Mouse (Mus musculus): ENCODE results near the gene Sytl3. TPM values are rescaled to one million over a fixed set of nuclear protein-coding genes. Genes with fewer than 3 reads are reported as not detected.
"Not testable (repeated sequence)": the region's sequence is repeated elsewhere in the genome, so short reads cannot be mapped to it uniquely, and the experiment has no call there.

The Sytl3 gene
- polyA plus RNA-seq (2016; fragmentation: Nextera tagmentation; extraction: Ambion mirVana): 0.12 TPM in 1 of 2 replicates, not detected in the other

GRCm38 (mm10) chr17:6658801-6659200, at the start of gene Sytl3:
Gene Sytl3 (plus strand): TSS chr17:6659093.
- not testable (repeated sequence) for H3K4me3 ChIP-seq; H3K27me3 ChIP-seq; H3K9ac ChIP-seq (replicated peaks); H3K36me3 ChIP-seq; H3K27ac ChIP-seq (replicated peaks); ATAC-seq (ENCODE audit: low FRiP score, low read depth); H3K4me1 ChIP-seq; H3K4me2 ChIP-seq (replicated peaks); H3K9me3 ChIP-seq
- WGBS: 91% methylated on average over 4 of the region's 7 CpGs

GRCm38 (mm10) chr17:6613524-6613923, 45.4 kb upstream of the Sytl3 start:
- H3K9me3 ChIP-seq; H3K4me2 ChIP-seq (replicated peaks); H3K4me3 ChIP-seq; H3K27ac ChIP-seq (replicated peaks); H3K36me3 ChIP-seq; H3K4me1 ChIP-seq; H3K9ac ChIP-seq (replicated peaks); H3K27me3 ChIP-seq; ATAC-seq (ENCODE audit: low FRiP score, low read depth): not testable (repeated sequence)
- WGBS: 92% methylated on average over 11 of the region's 14 CpGs

DNA sequence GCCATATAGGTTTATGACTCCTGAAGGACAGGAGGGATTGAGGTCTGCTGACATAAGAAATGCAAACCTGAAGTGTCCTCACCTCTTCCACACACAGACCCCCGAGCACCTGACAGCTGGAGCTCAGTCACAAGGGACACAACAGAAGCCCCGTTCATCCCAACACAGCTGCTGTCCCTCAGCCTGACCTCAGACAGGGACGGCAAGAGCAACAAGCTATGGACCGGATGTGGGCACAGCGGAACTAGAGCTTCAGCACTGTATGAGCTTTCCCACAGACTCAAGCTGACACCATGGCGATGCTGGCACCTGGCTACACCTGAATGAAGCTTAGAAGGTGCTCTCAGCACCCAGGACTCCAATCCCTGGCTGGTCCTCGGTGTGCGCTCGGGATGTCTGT, 44.6 kb upstream of the Sytl3 start:
- 93% methylated on average over 4 of the region's 9 CpGs for WGBS
- H3K4me2 ChIP-seq (replicated peaks); ATAC-seq (ENCODE audit: low FRiP score, low read depth); H3K9ac ChIP-seq (replicated peaks); H3K27ac ChIP-seq (replicated peaks); H3K4me3 ChIP-seq; H3K36me3 ChIP-seq; H3K4me1 ChIP-seq; H3K27me3 ChIP-seq; H3K9me3 ChIP-seq: not testable (repeated sequence)

- not testable (repeated sequence) for H3K27me3 ChIP-seq; ATAC-seq (ENCODE audit: low FRiP score, low read depth); H3K4me2 ChIP-seq (replicated peaks); H3K36me3 ChIP-seq; H3K9me3 ChIP-seq; H3K4me1 ChIP-seq; H3K27ac ChIP-seq (replicated peaks); H3K4me3 ChIP-seq; H3K9ac ChIP-seq (replicated peaks)
- WGBS: 99% methylated on average over 9 of the region's 9 CpGs
Observed at GRCm38 (mm10) chr17:6616731-6617130, 42.2 kb upstream of the Sytl3 start.

- not testable (repeated sequence) for H3K4me2 ChIP-seq (replicated peaks); H3K36me3 ChIP-seq; H3K27ac ChIP-seq (replicated peaks); ATAC-seq (ENCODE audit: low FRiP score, low read depth); H3K9ac ChIP-seq (replicated peaks); H3K4me3 ChIP-seq; H3K9me3 ChIP-seq; H3K27me3 ChIP-seq; H3K4me1 ChIP-seq
- WGBS: 61% methylated on average over 8 of the region's 13 CpGs
Observed at GRCm38 (mm10) chr17:6617689-6618400, 41.0 kb upstream of the Sytl3 start.

DNA sequence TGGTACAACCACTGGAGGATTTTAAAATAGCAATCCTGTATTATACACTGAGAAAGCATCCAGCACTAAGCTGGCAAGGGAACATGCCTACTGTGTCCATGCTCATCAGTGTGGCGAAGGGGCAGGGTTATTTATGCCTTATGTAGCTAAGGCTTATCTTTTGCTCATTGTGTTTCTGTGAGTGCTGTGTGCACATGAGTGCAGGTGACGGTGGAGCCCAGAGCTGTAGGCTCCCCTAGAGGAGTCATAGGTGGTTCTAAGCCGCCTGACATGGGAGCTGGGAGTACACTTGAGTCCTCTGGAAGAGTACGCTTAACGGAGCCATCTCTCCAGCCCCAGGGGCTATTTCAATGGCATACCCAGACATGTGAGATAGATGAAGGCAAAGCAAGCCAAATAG, 39.6 kb upstream of the Sytl3 start:
- H3K9me3 ChIP-seq; ATAC-seq (ENCODE audit: low FRiP score, low read depth); H3K9ac ChIP-seq (replicated peaks); H3K27me3 ChIP-seq; H3K4me2 ChIP-seq (replicated peaks); H3K4me3 ChIP-seq; H3K36me3 ChIP-seq; H3K4me1 ChIP-seq; H3K27ac ChIP-seq (replicated peaks): not testable (repeated sequence)
- 88% methylated on average over 5 of the region's 5 CpGs for WGBS

- not testable (repeated sequence) for H3K27ac ChIP-seq (replicated peaks); ATAC-seq (ENCODE audit: low FRiP score, low read depth); H3K4me3 ChIP-seq
Observed at GRCm38 (mm10) chr17:6620035-6620434, 38.9 kb upstream of the Sytl3 start.

DNA sequence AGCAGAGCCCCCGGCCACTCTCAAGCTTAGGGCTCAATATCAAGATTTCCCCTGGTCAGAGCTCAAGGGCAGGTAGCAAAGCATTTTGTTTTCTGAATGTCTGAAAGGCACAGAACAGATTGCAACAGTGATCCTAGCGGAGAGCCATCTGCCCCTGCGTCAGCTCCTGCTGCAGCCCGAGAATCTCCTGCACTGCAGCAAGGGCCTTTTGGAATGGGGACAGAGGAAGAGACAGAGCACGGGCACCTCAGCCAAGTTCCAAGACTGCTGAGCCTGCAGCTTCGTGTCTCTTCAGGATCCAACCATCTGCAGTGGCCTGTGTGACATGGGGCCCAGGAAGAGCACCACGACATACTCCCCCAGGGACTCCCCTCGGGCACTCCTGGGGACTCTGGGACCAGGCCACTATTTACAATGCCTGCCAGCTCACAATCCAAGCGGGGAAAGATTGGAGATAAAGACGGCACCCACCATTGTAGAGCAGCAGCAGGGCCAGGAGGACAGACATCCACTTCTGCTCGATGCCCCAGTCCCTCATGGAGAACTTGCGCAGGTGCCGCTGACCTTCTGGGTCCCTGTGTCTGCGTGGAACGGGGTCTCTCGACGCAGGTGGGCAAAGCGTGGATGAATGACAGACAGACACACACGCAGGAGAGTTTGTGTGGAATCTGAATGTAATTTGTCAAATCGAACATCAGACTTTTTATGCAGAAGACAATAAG, 38.0 kb upstream of the Sytl3 start:
- WGBS: 86% methylated on average over 18 of the region's 20 CpGs
- H3K27ac ChIP-seq (replicated peaks); H3K4me3 ChIP-seq; H3K4me2 ChIP-seq (replicated peaks); ATAC-seq (ENCODE audit: low FRiP score, low read depth); H3K9me3 ChIP-seq; H3K9ac ChIP-seq (replicated peaks); H3K27me3 ChIP-seq; H3K36me3 ChIP-seq; H3K4me1 ChIP-seq: not testable (repeated sequence)

More at GRCm38 (mm10) chr17:6620035-6620434, 38.9 kb upstream of the Sytl3 start:
- H3K4me2 ChIP-seq (replicated peaks); H3K36me3 ChIP-seq; H3K9ac ChIP-seq (replicated peaks); H3K4me1 ChIP-seq; H3K9me3 ChIP-seq; H3K27me3 ChIP-seq: not testable (repeated sequence)
- WGBS: 86% methylated on average over 6 of the region's 6 CpGs

GRCm38 (mm10) chr17:6621976-6622375, 36.9 kb upstream of the Sytl3 start:
- H3K27me3 ChIP-seq; H3K4me2 ChIP-seq (replicated peaks); H3K9me3 ChIP-seq; ATAC-seq (ENCODE audit: low FRiP score, low read depth); H3K4me1 ChIP-seq; H3K9ac ChIP-seq (replicated peaks); H3K27ac ChIP-seq (replicated peaks); H3K4me3 ChIP-seq; H3K36me3 ChIP-seq: not testable (repeated sequence)
- WGBS: 91% methylated on average over 11 of the region's 12 CpGs

DNA sequence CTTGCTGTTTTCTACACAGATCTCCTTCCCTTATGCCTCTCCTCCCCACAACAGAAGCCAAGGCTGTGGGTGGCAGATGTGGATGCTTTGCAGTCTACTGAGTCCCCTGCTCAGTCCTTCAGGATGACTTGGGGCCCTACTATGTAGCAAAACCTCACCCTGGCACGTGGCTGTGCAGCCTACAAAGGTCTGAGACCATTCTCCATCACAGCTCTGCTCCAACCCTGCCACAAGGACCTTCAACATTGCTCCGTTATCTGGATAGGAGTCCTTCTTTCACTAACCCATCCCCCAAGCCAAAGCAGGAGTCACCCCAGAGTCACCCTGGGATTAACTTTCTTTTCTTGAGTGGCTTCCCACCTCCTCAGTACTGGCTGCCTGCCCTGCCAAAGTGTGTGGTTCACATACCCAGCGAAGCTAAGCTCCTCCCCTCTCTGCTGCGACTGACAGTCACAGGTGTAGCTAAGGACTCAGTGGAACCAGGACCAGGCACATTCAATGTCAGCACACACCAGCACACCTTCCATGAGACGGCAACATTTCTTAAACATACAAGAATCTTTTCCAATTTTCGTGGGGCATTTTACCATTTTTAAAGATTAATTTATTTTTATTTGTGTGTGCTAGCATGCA, 33.9 kb upstream of the Sytl3 start:
- not testable (repeated sequence) for H3K4me2 ChIP-seq (replicated peaks); H3K9me3 ChIP-seq; H3K9ac ChIP-seq (replicated peaks); H3K4me1 ChIP-seq; H3K27ac ChIP-seq (replicated peaks); H3K36me3 ChIP-seq; H3K27me3 ChIP-seq; ATAC-seq (ENCODE audit: low FRiP score, low read depth); H3K4me3 ChIP-seq
- 70% methylated on average over 1 of the region's 6 CpGs for WGBS

DNA sequence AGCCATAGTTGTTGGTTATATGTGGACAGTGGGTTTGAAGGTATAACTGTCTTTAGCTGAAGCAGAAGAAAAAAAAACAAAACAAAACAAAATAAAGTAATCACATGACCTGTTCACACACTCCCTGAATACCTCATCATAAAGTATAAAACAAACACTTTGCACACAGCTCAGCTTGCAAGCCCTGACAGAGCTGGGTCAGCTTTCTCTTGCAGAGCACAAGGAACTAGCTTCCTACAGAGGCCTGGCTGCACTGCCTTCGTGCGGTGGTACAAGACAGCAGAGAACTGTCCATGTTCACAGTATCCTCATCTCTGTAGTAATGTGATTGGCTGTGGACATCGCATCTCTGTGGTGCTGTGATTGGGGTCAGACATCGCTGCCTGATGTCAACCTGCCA, 28.5 kb upstream of the Sytl3 start:
- H3K9me3 ChIP-seq; ATAC-seq (ENCODE audit: low FRiP score, low read depth); H3K4me2 ChIP-seq (replicated peaks); H3K4me3 ChIP-seq; H3K36me3 ChIP-seq; H3K9ac ChIP-seq (replicated peaks); H3K27ac ChIP-seq (replicated peaks); H3K4me1 ChIP-seq; H3K27me3 ChIP-seq: not testable (repeated sequence)
- WGBS: 98% methylated on average over 4 of the region's 4 CpGs

DNA sequence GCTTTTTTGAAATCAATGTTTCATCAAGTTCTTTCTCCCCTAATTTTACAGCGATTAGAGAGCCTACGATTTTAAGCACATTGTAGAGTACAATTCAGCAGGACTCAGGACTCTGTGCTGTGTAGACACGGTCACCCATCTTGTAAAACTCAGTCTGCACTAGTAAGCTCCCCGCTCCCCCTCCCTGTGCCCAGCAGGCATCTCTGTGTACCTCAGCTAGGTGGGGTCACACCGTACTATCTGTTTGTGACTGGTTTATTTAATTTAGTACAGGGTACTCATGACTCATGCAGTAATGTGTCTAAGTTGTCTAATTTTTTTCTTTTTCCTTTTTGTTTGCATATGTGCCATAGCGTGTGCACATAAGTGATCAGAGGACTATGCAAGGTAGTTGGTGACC, 26.0 kb upstream of the Sytl3 start:
- H3K4me2 ChIP-seq (replicated peaks); H3K4me1 ChIP-seq; H3K36me3 ChIP-seq; ATAC-seq (ENCODE audit: low FRiP score, low read depth); H3K4me3 ChIP-seq; H3K27ac ChIP-seq (replicated peaks); H3K9ac ChIP-seq (replicated peaks); H3K9me3 ChIP-seq; H3K27me3 ChIP-seq: not testable (repeated sequence)
- WGBS: 95% methylated on average over 6 of the region's 6 CpGs

Data from midbrain, embryonic 12.5 days (tissue).